Mouse (Mus musculus): ENCODE results near the gene Zfp683. TPM values are rescaled to one million over a fixed set of nuclear protein-coding genes. Genes with fewer than 3 reads are reported as not detected.
A peak's percentile ranks its signal among the peaks of the same experiment; 100 is the strongest.

Zfp683 gene
- polyA plus RNA-seq, 1 experiment from 2014 or later = not detected

GRCm38 (mm10) chr4:134017201-134017865, 36.3 kb upstream of the Zfp683 start:
- no peaks in the 10 kb centered on the region for H3K9me3 ChIP-seq (ENCODE audit: control insufficient read depth, low read length)
- no peak for ATAC-seq (ENCODE audit: low read depth)
- peaks cover 41% of the 10 kb centered on the region for H3K27me3 ChIP-seq (replicated peaks; ENCODE audit: control insufficient read depth, insufficient read depth, low read length)
- no peak overlapping the region for H3K9ac ChIP-seq (ENCODE audit: low read depth, low read length)
- no peaks in the 10 kb centered on the region for H3K36me3 ChIP-seq (ENCODE audit: control insufficient read depth, insufficient read depth, low read length)
- peaks cover 9% of the 10 kb centered on the region for H3K4me1 ChIP-seq (ENCODE audit: control insufficient read depth, insufficient read depth, low read length)
- WGBS = 4% methylated on average over 18 of the region's 21 CpGs
- no peak overlapping the region for H3K27ac ChIP-seq (replicated peaks; ENCODE audit: low read depth, low read length)
- peak overlapping the region; percentile 23 for H3K4me3 ChIP-seq (ENCODE audit: low read depth, low read length)
- H3K4me2 ChIP-seq (ENCODE audit: low read depth, low read length) = peak overlapping the region; percentile 38; the same call in 1 of the 2 replicates
- no peak for DNase-seq (ENCODE audit: low spot score)

GRCm38 (mm10) chr4:134018038-134018778, 35.4 kb upstream of the Zfp683 start:
- H3K27me3 ChIP-seq (replicated peaks; ENCODE audit: control insufficient read depth, insufficient read depth, low read length) = peaks cover 41% of the 10 kb centered on the region
- no peaks in the 10 kb centered on the region for H3K9me3 ChIP-seq (ENCODE audit: control insufficient read depth, low read length)
- H3K4me1 ChIP-seq (ENCODE audit: control insufficient read depth, insufficient read depth, low read length) = peaks cover 9% of the 10 kb centered on the region
- no peak overlapping the region for H3K27ac ChIP-seq (replicated peaks; ENCODE audit: low read depth, low read length)
- H3K4me3 ChIP-seq (ENCODE audit: low read depth, low read length) = peak overlapping the region; percentile 23
- 0 out of 2 replicates have a peak, but pooled peaks have one; percentile 18 for ATAC-seq (ENCODE audit: low read depth)
- 0% methylated on average over 33 of the region's 46 CpGs for WGBS
- no peaks in the 10 kb centered on the region for H3K36me3 ChIP-seq (ENCODE audit: control insufficient read depth, insufficient read depth, low read length)
- H3K9ac ChIP-seq (ENCODE audit: low read depth, low read length) = no peak overlapping the region
- DNase-seq (ENCODE audit: low spot score) = no peak
- peak overlapping the region; percentile 38 for H3K4me2 ChIP-seq (ENCODE audit: low read depth, low read length)

- peak within 1 kb of the TSS; percentile 38 for H3K4me2 ChIP-seq (ENCODE audit: low read depth, low read length)
- no peaks in the 10 kb centered on the region for H3K36me3 ChIP-seq (ENCODE audit: control insufficient read depth, insufficient read depth, low read length)
- 8% methylated on average over 5 of the region's 9 CpGs for WGBS
- H3K9me3 ChIP-seq (ENCODE audit: control insufficient read depth, low read length) = no peaks in the 10 kb centered on the region
- H3K4me1 ChIP-seq (ENCODE audit: control insufficient read depth, insufficient read depth, low read length) = peaks cover 9% of the 10 kb centered on the region
- no peak within 1 kb of the TSS for H3K9ac ChIP-seq (ENCODE audit: low read depth, low read length)
- ATAC-seq (ENCODE audit: low read depth) = no peak
- no peak within 1 kb of the TSS for H3K27ac ChIP-seq (replicated peaks; ENCODE audit: low read depth, low read length)
- DNase-seq (ENCODE audit: low spot score) = no peak
- peak within 1 kb of the TSS; percentile 23 for H3K4me3 ChIP-seq (ENCODE audit: low read depth, low read length)
- H3K27me3 ChIP-seq (replicated peaks; ENCODE audit: control insufficient read depth, insufficient read depth, low read length) = peaks cover 41% of the 10 kb centered on the region
Measured at GRCm38 (mm10) chr4:134018779-134019145, 34.9 kb upstream of the Zfp683 start, which contains the start of gene Lin28a. Gene Lin28a (minus strand): TSS chr4:134018841.

- Histone ChIP-seq H3K4me1 (ENCODE audit: control insufficient read depth, insufficient read depth, low read length) (peaks cover 9% of the 10 kb centered on the region), H3K9ac (ENCODE audit: low read depth, low read length) (no peak overlapping the region), H3K9me3 (ENCODE audit: control insufficient read depth, low read length) (no peaks in the 10 kb centered on the region), H3K36me3 (ENCODE audit: control insufficient read depth, insufficient read depth, low read length) (no peaks in the 10 kb centered on the region), H3K4me3 (ENCODE audit: low read depth, low read length) (no peak overlapping the region), H3K27me3 (replicated peaks; ENCODE audit: control insufficient read depth, insufficient read depth, low read length) (peaks cover 41% of the 10 kb centered on the region), H3K4me2 (ENCODE audit: low read depth, low read length) (no peak overlapping the region), H3K27ac (replicated peaks; ENCODE audit: low read depth, low read length) (no peak overlapping the region)
- ATAC-seq (ENCODE audit: low read depth) (no peak; the same call in 1 of the 2 replicates), DNase-seq (ENCODE audit: low spot score) (no peak)
- 10% methylated on average over 2 of the region's 10 CpGs for WGBS
Measured at GRCm38 (mm10) chr4:134019210-134019609, 34.4 kb upstream of the Zfp683 start.

GRCm38 (mm10) chr4:134019641-134020351, 33.8 kb upstream of the Zfp683 start:
- DNase-seq (ENCODE audit: low spot score) (no peak), ATAC-seq (ENCODE audit: low read depth) (no peak; the same call in 1 of the 2 replicates)
- WGBS = 3% methylated on average over 16 of the region's 16 CpGs
- no peak overlapping the region for H3K27ac ChIP-seq (replicated peaks; ENCODE audit: low read depth, low read length)
- no peak overlapping the region for H3K4me3 ChIP-seq (ENCODE audit: low read depth, low read length)
- H3K27me3 ChIP-seq (replicated peaks; ENCODE audit: control insufficient read depth, insufficient read depth, low read length) = peaks cover 41% of the 10 kb centered on the region
- H3K9me3 ChIP-seq (ENCODE audit: control insufficient read depth, low read length) = no peaks in the 10 kb centered on the region
- no peak overlapping the region for H3K4me2 ChIP-seq (ENCODE audit: low read depth, low read length)
- H3K36me3 ChIP-seq (ENCODE audit: control insufficient read depth, insufficient read depth, low read length) = no peaks in the 10 kb centered on the region
- no peak overlapping the region for H3K9ac ChIP-seq (ENCODE audit: low read depth, low read length)
- H3K4me1 ChIP-seq (ENCODE audit: control insufficient read depth, insufficient read depth, low read length) = peaks cover 9% of the 10 kb centered on the region

GRCm38 (mm10) chr4:134020621-134021020, 33.0 kb upstream of the Zfp683 start:
- no peak overlapping the region for H3K9ac ChIP-seq (ENCODE audit: low read depth, low read length)
- H3K4me3 ChIP-seq (ENCODE audit: low read depth, low read length) = no peak overlapping the region
- WGBS = 4% methylated on average over 11 of the region's 11 CpGs
- H3K27ac ChIP-seq (replicated peaks; ENCODE audit: low read depth, low read length) = no peak overlapping the region
- no peaks in the 10 kb centered on the region for H3K9me3 ChIP-seq (ENCODE audit: control insufficient read depth, low read length)
- ATAC-seq (ENCODE audit: low read depth) (no peak), DNase-seq (ENCODE audit: low spot score) (peak; percentile 73)
- peaks cover 41% of the 10 kb centered on the region for H3K27me3 ChIP-seq (replicated peaks; ENCODE audit: control insufficient read depth, insufficient read depth, low read length)
- H3K36me3 ChIP-seq (ENCODE audit: control insufficient read depth, insufficient read depth, low read length) = no peaks in the 10 kb centered on the region
- H3K4me1 ChIP-seq (ENCODE audit: control insufficient read depth, insufficient read depth, low read length) = peaks cover 9% of the 10 kb centered on the region
- H3K4me2 ChIP-seq (ENCODE audit: low read depth, low read length) = no peak overlapping the region

GRCm38 (mm10) chr4:134025802-134026201, 27.8 kb upstream of the Zfp683 start:
- H3K36me3 ChIP-seq (ENCODE audit: control insufficient read depth, insufficient read depth, low read length) = no peaks in the 10 kb centered on the region
- H3K27me3 ChIP-seq (replicated peaks; ENCODE audit: control insufficient read depth, insufficient read depth, low read length) = no peaks in the 10 kb centered on the region
- 28% methylated on average over 9 of the region's 9 CpGs for WGBS
- H3K9me3 ChIP-seq (ENCODE audit: control insufficient read depth, low read length) = no peaks in the 10 kb centered on the region
- H3K4me2 ChIP-seq (ENCODE audit: low read depth, low read length) = no peak overlapping the region
- H3K9ac ChIP-seq (ENCODE audit: low read depth, low read length) = no peak overlapping the region
- no peak overlapping the region for H3K4me3 ChIP-seq (ENCODE audit: low read depth, low read length)
- no peak overlapping the region for H3K27ac ChIP-seq (replicated peaks; ENCODE audit: low read depth, low read length)
- no peak for DNase-seq (ENCODE audit: low spot score)
- H3K4me1 ChIP-seq (ENCODE audit: control insufficient read depth, insufficient read depth, low read length) = no peaks in the 10 kb centered on the region
- ATAC-seq (ENCODE audit: low read depth) = no peak

GRCm38 (mm10) chr4:134035953-134036352, 17.7 kb upstream of the Zfp683 start:
- no peak overlapping the region for H3K4me3 ChIP-seq (ENCODE audit: low read depth, low read length)
- ATAC-seq (ENCODE audit: low read depth) = peak; percentile 18; the same call in 1 of the 2 replicates
- no peaks in the 10 kb centered on the region for H3K9me3 ChIP-seq (ENCODE audit: control insufficient read depth, low read length)
- no peaks in the 10 kb centered on the region for H3K36me3 ChIP-seq (ENCODE audit: control insufficient read depth, insufficient read depth, low read length)
- H3K27me3 ChIP-seq (replicated peaks; ENCODE audit: control insufficient read depth, insufficient read depth, low read length) = no peaks in the 10 kb centered on the region
- H3K9ac ChIP-seq (ENCODE audit: low read depth, low read length) = no peak overlapping the region
- no peak overlapping the region for H3K4me2 ChIP-seq (ENCODE audit: low read depth, low read length)
- no peaks in the 10 kb centered on the region for H3K4me1 ChIP-seq (ENCODE audit: control insufficient read depth, insufficient read depth, low read length)
- H3K27ac ChIP-seq (replicated peaks; ENCODE audit: low read depth, low read length) = no peak overlapping the region
- 4% methylated on average over 16 of the region's 16 CpGs for WGBS
- DNase-seq (ENCODE audit: low spot score) = peak; percentile 70

All from embryonic facial prominence, embryonic 14.5 days (tissue).